Mouse (Mus musculus) heart, adult 18-20 months (tissue): ENCODE results near the gene Garem2. TPM values are rescaled to one million over a fixed set of nuclear protein-coding genes. Genes with fewer than 3 reads are reported as not detected.

Experiments
- DNase-seq, 2 experiments: peaks; one replicate each; pipeline ENCODE4 v3.0.0; 2021 to 2022; ENCODE audit warnings: mixed read lengths in 1 of 2
- total RNA-seq, 2 experiments: library from RNA; stranded (reverse); gene quantifications; 2 replicates each; pipeline ENCODE4 v1.2.3; 2021

The Garem2 gene
- total RNA-seq, 2 experiments from 2014 or later, result 0.10 TPM; not detected in 1

DNA sequence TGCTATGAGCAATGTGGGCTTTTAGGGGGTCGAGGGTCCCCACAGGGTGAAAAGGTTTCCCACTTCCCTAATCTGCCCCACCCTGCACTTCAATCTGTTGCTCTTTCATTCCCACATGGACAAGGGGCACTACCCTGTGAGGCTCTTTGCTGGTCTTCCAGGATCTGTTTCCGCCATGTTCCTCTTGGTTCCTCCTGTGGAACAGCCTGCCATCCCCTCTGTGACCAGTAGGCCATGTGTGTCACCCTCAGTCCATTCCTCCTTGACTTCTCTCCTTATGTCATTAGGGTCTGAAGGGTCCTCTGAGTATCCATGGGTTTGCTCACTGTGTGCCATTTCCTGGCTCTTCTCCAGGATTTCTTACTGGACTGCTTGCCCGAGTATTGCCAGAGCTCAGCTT, 6.8 kb downstream of the Garem2 start:
- no peak for DNase-seq

DNA sequence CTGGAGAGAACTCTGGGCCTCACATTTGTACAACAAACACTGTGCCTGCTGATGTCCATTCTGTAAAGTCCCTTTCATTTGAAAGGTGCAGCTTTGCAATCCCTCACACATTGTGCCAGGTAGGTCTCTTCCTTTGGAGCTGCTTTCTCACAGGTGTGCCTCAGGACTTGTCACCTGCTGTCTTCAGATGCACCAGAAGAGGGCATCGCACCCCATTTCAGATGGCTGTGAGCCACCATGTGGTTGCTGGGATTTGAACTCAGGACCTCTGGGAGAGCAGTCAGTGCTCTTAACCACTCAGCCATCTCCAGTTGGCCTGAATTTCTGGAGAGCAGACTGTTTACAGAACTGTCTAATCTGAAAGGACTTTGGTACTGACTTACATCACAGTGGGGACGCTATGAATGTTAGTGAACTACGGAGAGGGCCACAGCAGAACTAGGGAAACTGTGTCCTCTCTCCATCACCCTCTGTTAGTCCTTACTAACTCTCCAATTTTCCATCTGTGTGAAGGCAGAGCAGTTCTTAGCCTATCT, 7.6 kb downstream of the Garem2 start:
- DNase-seq, result no peak

GRCm38 (mm10) chr5:30113881-30114760, 9.2 kb downstream of the Garem2 start:
- DNase-seq, result peak; percentile 62 to 71

DNA sequence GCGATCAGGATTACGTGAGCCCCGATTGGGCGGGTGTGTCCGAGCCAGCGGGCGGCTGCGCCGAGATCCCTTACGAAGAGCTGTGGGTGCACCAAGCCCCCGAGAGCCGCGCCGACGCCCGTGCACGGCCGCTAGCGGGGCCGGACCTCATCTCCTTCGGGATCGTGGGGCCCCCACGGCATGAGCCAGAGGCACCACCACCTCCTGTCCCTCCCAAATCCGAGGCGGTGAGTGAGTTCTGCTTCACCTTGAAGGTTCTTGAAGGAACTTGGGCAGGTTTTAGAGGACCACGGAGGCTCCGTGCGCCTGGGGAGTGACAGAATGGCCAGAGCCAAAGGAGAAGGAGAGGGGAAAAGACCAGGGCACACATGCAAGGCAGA, 9.8 kb downstream of the Garem2 start:
- no peak for DNase-seq

- DNase-seq, result no peak
Measured at GRCm38 (mm10) chr5:30115718-30116117, 10.8 kb downstream of the Garem2 start.

- no peak for DNase-seq
Measured at GRCm38 (mm10) chr5:30118018-30118417, 13.1 kb downstream of the Garem2 start.

DNA sequence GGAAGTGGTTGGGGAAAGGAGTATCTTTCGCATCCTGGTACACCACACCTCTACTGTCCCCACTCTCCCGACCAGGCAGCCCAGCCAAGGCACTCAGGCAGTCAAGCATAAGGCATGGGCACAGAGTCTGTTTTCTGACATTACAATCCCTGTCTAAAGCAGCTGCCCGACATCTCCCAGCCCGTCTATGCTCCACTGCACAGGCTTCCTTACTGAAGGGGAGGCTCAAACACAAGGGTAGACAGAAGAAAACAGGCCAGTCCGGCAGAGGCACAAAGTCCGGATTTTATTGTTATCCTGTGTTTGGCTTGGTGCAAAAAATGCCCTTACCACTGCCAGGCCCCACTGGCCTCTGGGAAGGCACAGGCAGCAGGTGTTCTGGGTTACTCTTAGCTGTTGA, 14.2 kb downstream of the Garem2 start:
- no peak for DNase-seq

- DNase-seq, result no peak
Measured at GRCm38 (mm10) chr5:30120106-30120505, 15.1 kb downstream of the Garem2 start.

GRCm38 (mm10) chr5:30122481-30122880, 17.5 kb downstream of the Garem2 start:
- no peak for DNase-seq

- peak; percentile 38 to 53 for DNase-seq
Measured at GRCm38 (mm10) chr5:30125587-30125986, 20.6 kb downstream of the Garem2 start.

DNA sequence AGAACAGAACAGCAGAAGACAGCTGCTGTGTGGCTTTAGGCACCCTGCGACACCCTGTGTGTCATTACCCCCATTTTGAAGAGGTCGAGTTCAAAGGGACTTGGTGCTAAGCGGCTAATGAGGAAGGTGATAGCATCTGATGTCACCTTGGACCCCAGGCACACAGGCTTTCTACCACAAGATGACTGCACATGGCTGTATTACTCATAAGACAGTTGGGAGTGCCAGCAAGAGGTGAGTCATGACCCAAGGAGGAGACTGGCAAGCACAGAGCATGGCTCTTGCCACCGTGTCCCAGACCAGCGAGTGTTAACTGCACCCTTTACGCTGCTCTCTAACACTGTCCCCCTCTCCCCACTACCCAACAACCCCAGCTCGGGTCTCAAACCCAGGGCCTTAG, 21.8 kb downstream of the Garem2 start:
- DNase-seq, result no peak

- DNase-seq, result no peak
Measured at GRCm38 (mm10) chr5:30127921-30128597, 23.1 kb downstream of the Garem2 start.

GRCm38 (mm10) chr5:30128680-30129079, 23.7 kb downstream of the Garem2 start:
- DNase-seq, result peak; percentile 28 to 54

- DNase-seq, result no peak
Measured at GRCm38 (mm10) chr5:30131246-30131645, 26.3 kb downstream of the Garem2 start.

DNA sequence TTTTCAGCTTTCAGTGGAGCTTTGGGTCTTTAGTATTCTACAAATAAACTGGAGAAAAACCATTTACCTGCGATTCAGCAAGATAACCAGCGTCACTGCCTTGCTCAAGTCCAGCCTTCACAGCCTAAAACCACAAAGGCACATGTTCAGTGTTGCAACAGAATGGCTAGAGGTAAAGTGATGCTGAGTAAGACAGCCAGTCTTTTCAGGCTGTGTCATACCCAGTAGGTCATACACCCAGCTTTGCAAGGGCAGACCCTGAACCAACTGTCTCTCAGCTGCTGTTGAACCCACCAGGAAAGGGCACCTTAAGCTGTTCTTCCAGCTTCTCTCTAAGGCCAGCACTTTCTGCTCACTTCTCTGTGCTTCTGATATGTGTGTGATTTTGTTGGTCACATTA, 27.2 kb downstream of the Garem2 start:
- no peak for DNase-seq

- no peak for DNase-seq
Measured at GRCm38 (mm10) chr5:30135711-30136231, 30.8 kb downstream of the Garem2 start.

DNA sequence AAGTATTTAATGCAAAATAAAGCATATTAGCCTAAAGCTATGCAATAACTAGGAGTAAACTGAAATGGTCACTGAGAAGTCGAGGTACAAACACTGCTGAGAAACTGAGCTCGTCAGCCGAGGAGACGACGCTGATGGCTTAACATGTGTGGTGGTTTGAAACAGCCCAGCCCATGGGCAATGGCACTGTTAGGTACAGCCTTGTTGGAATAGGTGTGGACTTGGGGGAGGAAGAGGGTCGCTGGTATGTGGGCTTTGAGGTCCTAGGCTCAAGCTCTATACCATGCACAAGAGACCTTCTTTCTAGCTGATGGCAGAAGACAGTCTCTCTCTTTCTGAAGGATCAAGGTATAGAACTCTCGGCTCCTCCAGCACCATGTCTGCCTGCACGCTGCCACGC, 32.3 kb downstream of the Garem2 start:
- DNase-seq, result no peak

DNA sequence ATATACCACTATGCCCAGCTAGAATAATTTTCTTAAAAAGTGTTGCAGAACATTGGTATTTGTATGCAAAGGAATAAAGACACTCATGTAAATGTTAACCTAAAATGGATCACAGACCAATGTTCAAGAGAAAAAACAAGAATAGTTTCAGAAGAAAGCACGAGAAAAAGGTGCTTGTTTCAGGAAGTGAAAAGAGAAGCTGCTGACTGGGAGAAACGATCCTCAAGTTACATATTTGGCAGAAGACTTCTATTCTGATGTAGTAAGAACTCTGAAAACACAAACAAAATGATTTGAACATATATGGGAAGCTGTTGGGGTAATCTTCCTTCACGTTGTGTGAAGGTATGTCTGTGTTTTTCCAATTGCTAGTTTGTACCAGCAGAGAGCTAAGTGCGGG, 33.2 kb downstream of the Garem2 start:
- DNase-seq, result no peak

DNA sequence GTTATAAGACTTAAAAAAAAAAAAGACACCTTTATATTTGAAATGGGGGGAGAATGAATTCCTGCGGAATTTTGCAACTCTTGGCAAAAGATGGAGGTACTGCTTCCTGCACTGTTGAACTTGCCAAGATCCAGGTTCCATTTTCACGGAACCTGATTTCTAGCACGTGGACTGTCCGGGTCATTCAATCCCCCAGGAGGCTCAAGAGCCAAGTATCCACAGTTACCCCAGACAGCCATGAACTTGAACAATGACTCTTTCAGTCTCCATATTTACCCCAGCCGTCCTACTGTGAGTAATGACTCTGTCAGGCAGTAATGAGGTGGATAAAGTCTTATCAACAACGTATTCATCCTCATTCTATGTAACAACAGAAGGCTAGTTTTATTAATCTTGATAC, 41.6 kb downstream of the Garem2 start:
- DNase-seq, result no peak

DNA sequence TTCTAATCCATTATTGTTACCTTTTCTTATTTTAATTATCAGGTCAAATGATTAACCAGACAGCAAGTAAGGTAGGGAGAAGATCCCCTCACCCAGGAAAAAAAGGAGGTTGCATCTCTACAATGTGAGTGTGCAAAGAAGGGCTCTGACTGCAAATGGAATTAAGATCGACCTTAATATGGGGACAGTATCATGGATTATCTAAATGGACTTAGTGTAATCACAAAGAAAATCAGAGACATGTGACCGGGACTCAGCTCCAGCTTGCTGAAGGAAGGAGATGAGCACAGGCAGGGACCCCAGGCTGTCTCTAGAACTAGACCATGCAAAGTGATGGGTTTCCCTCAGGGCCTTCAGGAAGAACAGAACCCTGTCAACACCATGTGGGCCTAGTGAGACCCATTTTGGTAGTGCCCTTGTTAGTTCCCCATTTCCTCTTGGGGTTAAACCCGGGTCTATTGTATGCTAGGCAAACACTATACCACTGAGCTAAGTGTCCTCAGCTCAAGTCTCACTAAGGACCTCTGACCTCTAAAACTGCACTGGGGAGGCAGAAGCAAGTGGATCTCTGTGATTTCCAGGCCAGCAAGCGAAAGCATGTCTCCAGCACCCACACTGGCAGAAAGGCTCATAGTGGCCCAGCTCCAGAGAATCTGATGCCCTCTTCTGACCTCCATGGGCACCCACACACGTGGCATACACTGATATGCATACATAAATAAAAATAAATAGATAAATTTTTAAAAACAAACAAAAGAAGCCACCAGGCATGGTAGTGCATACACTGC, 43.4 kb downstream of the Garem2 start:
- DNase-seq, result no peak

GRCm38 (mm10) chr5:30152007-30152406, 47.0 kb downstream of the Garem2 start:
- DNase-seq, result peak; percentile 66 to 69

- DNase-seq, result peak in 1 of 2 experiments; percentile 19
Measured at GRCm38 (mm10) chr5:30152413-30152812, 47.5 kb downstream of the Garem2 start.
